In the genomic region with DNA sequence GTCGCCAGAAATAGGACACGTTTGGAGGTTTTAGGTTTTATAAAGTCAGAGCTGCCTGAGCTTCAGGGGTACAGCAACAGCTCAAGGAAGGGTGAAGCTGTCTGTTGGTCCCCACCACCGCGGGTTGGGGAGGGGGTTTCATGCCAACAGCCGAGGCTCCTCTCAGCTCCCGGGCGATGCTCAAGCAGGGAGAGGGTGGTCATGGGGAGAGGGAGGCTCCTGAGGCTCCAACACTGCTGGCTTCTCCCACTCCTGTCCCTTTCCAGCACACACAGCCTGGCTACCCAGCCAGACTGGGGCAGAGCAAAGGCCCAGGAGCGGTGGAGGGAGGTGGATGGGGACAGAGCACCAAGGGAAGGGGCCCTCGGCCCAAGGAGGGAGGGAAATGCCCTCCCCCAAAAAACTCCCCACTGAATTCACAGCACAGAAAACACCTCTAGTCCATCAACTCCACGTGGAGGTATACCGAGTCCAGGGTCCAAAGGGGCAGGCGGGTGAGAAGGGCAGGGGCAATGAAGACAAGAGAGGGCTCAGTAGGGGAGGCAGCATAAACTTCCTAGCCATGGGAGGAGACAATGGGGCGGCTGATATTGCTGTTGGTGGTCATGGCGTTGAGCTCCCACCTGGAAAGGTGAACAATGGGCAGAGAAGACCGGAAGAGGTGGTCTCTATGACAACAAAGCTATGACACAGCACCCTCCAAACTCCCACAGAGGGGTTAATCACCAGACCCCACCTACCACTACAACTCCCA, we compare ENCODE assay signal across 7 mouse cellular contexts. TPM values are rescaled to one million over a fixed set of nuclear protein-coding genes. Genes with fewer than 3 reads are reported as not detected.
DNase-seq lines count a peak whose midpoint lies in the region; ATAC-seq and TF ChIP-seq lines count a peak whose summit lies in the region.

No protein-coding gene starts in this region.

- H3K9ac ChIP-seq in forebrain, embryonic 11.5 days (ENCODE audit: low read length): peak overlapping the region; percentile 78
- H3K9ac ChIP-seq in limb, embryonic 14.5 days (ENCODE audit: low read depth, low read length, severe bottlenecking): peak overlapping the region; percentile 73

- peaks cover 80% of the 10 kb centered on the region for H3K36me3 ChIP-seq in megakaryocyte, embryonic 14.5 days (replicated peaks; ENCODE audit: low read length)
- peaks cover 6% of the 10 kb centered on the region for H3K36me3 ChIP-seq in forebrain, embryonic 11.5 days (ENCODE audit: control insufficient read depth, insufficient read depth, low read length)
- peaks cover 53% of the 10 kb centered on the region for H3K36me3 ChIP-seq in limb, embryonic 14.5 days (ENCODE audit: control insufficient read depth, insufficient read depth, low read length)
- peaks cover 7% of the 10 kb centered on the region for H3K36me3 ChIP-seq in testis, adult 2 months (ENCODE audit: control insufficient read depth, insufficient read depth, low read length)

- no peak for TF ChIP-seq POLR2A in limb, embryonic 14.5 days (IDR thresholded peaks at IDR 0.05; ENCODE audit: borderline replicate concordance, extremely low read depth, insufficient read depth, insufficient read length)
- TF ChIP-seq POLR2A in testis, adult 2 months (IDR thresholded peaks at IDR 0.05; ENCODE audit: control insufficient read depth, low read depth, low read length): no peak; the same call in 1 of the 2 replicates

- peaks cover 74% of the 10 kb centered on the region for H3K4me1 ChIP-seq in megakaryocyte, embryonic 14.5 days
- H3K4me1 ChIP-seq in forebrain, embryonic 11.5 days (replicated peaks; ENCODE audit: control insufficient read depth, insufficient read depth, low read length): peaks cover 8% of the 10 kb centered on the region
- H3K4me1 ChIP-seq in limb, embryonic 14.5 days (ENCODE audit: control insufficient read depth, insufficient read depth, low read length): peaks cover 24% of the 10 kb centered on the region
- H3K4me1 ChIP-seq in testis, adult 2 months (ENCODE audit: control insufficient read depth, insufficient read depth, low read length): peaks cover 14% of the 10 kb centered on the region

- H3K4me2 ChIP-seq in forebrain, embryonic 11.5 days (ENCODE audit: low read depth, low read length, severe bottlenecking): peak overlapping the region; percentile 73
- H3K4me2 ChIP-seq in limb, embryonic 14.5 days (replicated peaks; ENCODE audit: low read depth, low read length, severe bottlenecking): peak overlapping the region; percentile 66

- no peak for TF ChIP-seq CTCF in testis, adult 2 months (IDR thresholded peaks at IDR 0.05; ENCODE audit: control insufficient read depth, insufficient read depth, insufficient replicate concordance, low read depth, low read length)

- peak overlapping the region; percentile 57 for H3K27ac ChIP-seq in forebrain, embryonic 11.5 days (ENCODE audit: low read depth, low read length)
- H3K27ac ChIP-seq in limb, embryonic 14.5 days (replicated peaks; ENCODE audit: low read depth, low read length): peak overlapping the region; percentile 87
- H3K27ac ChIP-seq in testis, adult 2 months (ENCODE audit: control insufficient read depth, insufficient read depth, low read depth, low read length): peak overlapping the region; percentile 91

- H3K27me3 ChIP-seq in megakaryocyte, embryonic 14.5 days (replicated peaks): no peaks in the 10 kb centered on the region
- H3K27me3 ChIP-seq in forebrain, embryonic 11.5 days (ENCODE audit: control insufficient read depth, insufficient read depth, low read length): no peaks in the 10 kb centered on the region
- H3K27me3 ChIP-seq in limb, embryonic 14.5 days (ENCODE audit: control insufficient read depth, insufficient read depth, low read length): no peaks in the 10 kb centered on the region
- no peaks in the 10 kb centered on the region for H3K27me3 ChIP-seq in testis, adult 2 months (ENCODE audit: control insufficient read depth, insufficient read depth, low read length)

- ATAC-seq in megakaryocyte, adult 5-6 weeks (ENCODE audit: poor library complexity, severe bottlenecking): no peak
- ATAC-seq in forebrain, embryonic 11.5 days (replicated peaks; ENCODE audit: low FRiP score): peak; percentile 34
- ATAC-seq in limb, embryonic 14.5 days (ENCODE audit: low FRiP score, low read depth): peak; percentile 23; the same call in 1 of the 2 replicates

- 21% methylated on average over 15 of the region's 15 CpGs for WGBS in forebrain, embryonic 11.5 days
- 21% methylated on average over 15 of the region's 15 CpGs for WGBS in limb, embryonic 14.5 days

- peak overlapping the region; percentile 92 for H3K4me3 ChIP-seq in megakaryocyte, embryonic 14.5 days (replicated peaks)
- peak overlapping the region; percentile 80 for H3K4me3 ChIP-seq in forebrain, embryonic 11.5 days (ENCODE audit: low read depth, low read length)
- peak overlapping the region; percentile 66 for H3K4me3 ChIP-seq in limb, embryonic 14.5 days (replicated peaks; ENCODE audit: low read length)
- peak overlapping the region; percentile 89 for H3K4me3 ChIP-seq in testis, adult 2 months (ENCODE audit: control insufficient read depth, low read depth, low read length)

- intact Hi-C loops in gastrocnemius, postnatal 36 days (cut with DNase I): loop anchor here (5.0 kb wide), 1 partner anchor 38 kb away; the partner anchor contains the start of gene Pex6

- no peak for DNase-seq in forebrain, embryonic 11.5 days (ENCODE audit: low spot score)
- DNase-seq in limb, embryonic 14.5 days (ENCODE audit: low spot score): no peak
- DNase-seq in gastrocnemius, postnatal 36 days: no peak
- DNase-seq in urinary bladder, postnatal 36 days (ENCODE audit: low spot score in 2 of 2): no peak

- no peaks in the 10 kb centered on the region for H3K9me3 ChIP-seq in megakaryocyte, embryonic 14.5 days
- H3K9me3 ChIP-seq in forebrain, embryonic 11.5 days (ENCODE audit: control insufficient read depth, low read length): no peaks in the 10 kb centered on the region
- H3K9me3 ChIP-seq in limb, embryonic 14.5 days (ENCODE audit: control insufficient read depth, low read length): no peaks in the 10 kb centered on the region

RNA-seq across cellular contexts. Expression of gene Rrp36, which starts 0.6 kb away (rescaled TPM):
- polyA plus RNA-seq in megakaryocyte, embryonic 14.5 days (2012; ENCODE audit: insufficient read depth, low replicate concordance): 9.4 and 30.6 TPM in 2 replicates
- total RNA-seq in megakaryocyte, adult 5-6 weeks (2015): 9.6 and 10.6 TPM in 2 replicates
- 62.2 and 75.0 TPM in 2 replicates for total RNA-seq in megakaryocyte, adult 5-6 weeks (2017)
- 61.0 and 64.1 TPM in 2 replicates for polyA plus RNA-seq in forebrain, embryonic 11.5 days (2014; fragmentation: Nextera tagmentation; extraction: Ambion mirVana)
- 47.2 and 48.5 TPM in 2 replicates for polyA plus RNA-seq in limb, embryonic 14.5 days (2012; rRNA removed)
- 36.8 and 52.4 TPM in 2 replicates for polyA plus RNA-seq in limb, embryonic 14.5 days (2014; fragmentation: Nextera tagmentation; extraction: Ambion mirVana)
- polyA plus RNA-seq in testis, adult 2 months (2012; rRNA removed): 11.2 and 12.5 TPM in 2 replicates
- 1 to 10 TPM; 7.5 to 9.9 TPM for total RNA-seq in gastrocnemius, postnatal 36 days (2021)

RNA-seq across cellular contexts. Expression of gene Mea1, which starts 3.9 kb away (rescaled TPM):
- 145 and 216 TPM in 2 replicates for polyA plus RNA-seq in megakaryocyte, embryonic 14.5 days (2012; ENCODE audit: insufficient read depth, low replicate concordance)
- total RNA-seq in megakaryocyte, adult 5-6 weeks (2015): 43.5 and 57.6 TPM in 2 replicates
- total RNA-seq in megakaryocyte, adult 5-6 weeks (2017): 68.3 and 81.4 TPM in 2 replicates
- 167 and 187 TPM in 2 replicates for polyA plus RNA-seq in forebrain, embryonic 11.5 days (2014; fragmentation: Nextera tagmentation; extraction: Ambion mirVana)
- polyA plus RNA-seq in limb, embryonic 14.5 days (2012; rRNA removed): 75.2 and 97.9 TPM in 2 replicates
- polyA plus RNA-seq in limb, embryonic 14.5 days (2014; fragmentation: Nextera tagmentation; extraction: Ambion mirVana): 155 and 156 TPM in 2 replicates
- polyA plus RNA-seq in testis, adult 2 months (2012; rRNA removed): 1,562 and 1,699 TPM in 2 replicates
- 10 to 100 TPM; 29.8 to 39.0 TPM for total RNA-seq in gastrocnemius, postnatal 36 days (2021)

RNA-seq across cellular contexts. Expression of gene Klhdc3, which starts 6.0 kb away (rescaled TPM):
- 322 and 388 TPM in 2 replicates for polyA plus RNA-seq in megakaryocyte, embryonic 14.5 days (2012; ENCODE audit: insufficient read depth, low replicate concordance)
- total RNA-seq in megakaryocyte, adult 5-6 weeks (2015): 27.0 and 32.0 TPM in 2 replicates
- total RNA-seq in megakaryocyte, adult 5-6 weeks (2017): 14.7 and 16.6 TPM in 2 replicates
- polyA plus RNA-seq in forebrain, embryonic 11.5 days (2014; fragmentation: Nextera tagmentation; extraction: Ambion mirVana): 117 and 129 TPM in 2 replicates
- 137 and 172 TPM in 2 replicates for polyA plus RNA-seq in limb, embryonic 14.5 days (2012; rRNA removed)
- 122 and 128 TPM in 2 replicates for polyA plus RNA-seq in limb, embryonic 14.5 days (2014; fragmentation: Nextera tagmentation; extraction: Ambion mirVana)
- polyA plus RNA-seq in testis, adult 2 months (2012; rRNA removed): 626 and 644 TPM in 2 replicates
- 100 to 1,000 TPM; 110 to 123 TPM for total RNA-seq in gastrocnemius, postnatal 36 days (2021)

RNA-seq across cellular contexts. Expression of gene Cul7, which starts 24.6 kb away (rescaled TPM):
- 90.0 and 167 TPM in 2 replicates for polyA plus RNA-seq in megakaryocyte, embryonic 14.5 days (2012; ENCODE audit: insufficient read depth, low replicate concordance)
- 1.7 and 1.9 TPM in 2 replicates for total RNA-seq in megakaryocyte, adult 5-6 weeks (2015)
- total RNA-seq in megakaryocyte, adult 5-6 weeks (2017): 1.9 and 2.4 TPM in 2 replicates
- 34.4 and 34.9 TPM in 2 replicates for polyA plus RNA-seq in forebrain, embryonic 11.5 days (2014; fragmentation: Nextera tagmentation; extraction: Ambion mirVana)
- polyA plus RNA-seq in limb, embryonic 14.5 days (2012; rRNA removed): 135 and 149 TPM in 2 replicates
- polyA plus RNA-seq in limb, embryonic 14.5 days (2014; fragmentation: Nextera tagmentation; extraction: Ambion mirVana): 52.6 and 58.2 TPM in 2 replicates
- 6.7 and 7.6 TPM in 2 replicates for polyA plus RNA-seq in testis, adult 2 months (2012; rRNA removed)
- 1 to 10 TPM; 5.8 to 5.9 TPM for total RNA-seq in gastrocnemius, postnatal 36 days (2021)

RNA-seq across cellular contexts. Expression of gene Mrpl2, which starts 28.7 kb away (rescaled TPM):
- polyA plus RNA-seq in megakaryocyte, embryonic 14.5 days (2012; ENCODE audit: insufficient read depth, low replicate concordance): 289 and 528 TPM in 2 replicates
- 46.2 and 67.5 TPM in 2 replicates for total RNA-seq in megakaryocyte, adult 5-6 weeks (2015)
- total RNA-seq in megakaryocyte, adult 5-6 weeks (2017): 42.7 and 53.9 TPM in 2 replicates
- 111 and 117 TPM in 2 replicates for polyA plus RNA-seq in forebrain, embryonic 11.5 days (2014; fragmentation: Nextera tagmentation; extraction: Ambion mirVana)
- 68.0 and 91.1 TPM in 2 replicates for polyA plus RNA-seq in limb, embryonic 14.5 days (2012; rRNA removed)
- 103 and 113 TPM in 2 replicates for polyA plus RNA-seq in limb, embryonic 14.5 days (2014; fragmentation: Nextera tagmentation; extraction: Ambion mirVana)
- polyA plus RNA-seq in testis, adult 2 months (2012; rRNA removed): 25.5 and 33.7 TPM in 2 replicates
- total RNA-seq in gastrocnemius, postnatal 36 days (2021): 100 to 1,000 TPM in 1 of 2 experiments, 10 to 100 TPM in 1; 99.4 to 102 TPM
